Mouse (Mus musculus): ENCODE results near the gene Gpr152. TPM values are rescaled to one million over a fixed set of nuclear protein-coding genes. Genes with fewer than 3 reads are reported as not detected.
A peak's percentile ranks its signal among the peaks of the same experiment; 100 is the strongest.

The Gpr152 gene
- polyA plus RNA-seq, 1 experiment from 2014 or later: not detected

DNA sequence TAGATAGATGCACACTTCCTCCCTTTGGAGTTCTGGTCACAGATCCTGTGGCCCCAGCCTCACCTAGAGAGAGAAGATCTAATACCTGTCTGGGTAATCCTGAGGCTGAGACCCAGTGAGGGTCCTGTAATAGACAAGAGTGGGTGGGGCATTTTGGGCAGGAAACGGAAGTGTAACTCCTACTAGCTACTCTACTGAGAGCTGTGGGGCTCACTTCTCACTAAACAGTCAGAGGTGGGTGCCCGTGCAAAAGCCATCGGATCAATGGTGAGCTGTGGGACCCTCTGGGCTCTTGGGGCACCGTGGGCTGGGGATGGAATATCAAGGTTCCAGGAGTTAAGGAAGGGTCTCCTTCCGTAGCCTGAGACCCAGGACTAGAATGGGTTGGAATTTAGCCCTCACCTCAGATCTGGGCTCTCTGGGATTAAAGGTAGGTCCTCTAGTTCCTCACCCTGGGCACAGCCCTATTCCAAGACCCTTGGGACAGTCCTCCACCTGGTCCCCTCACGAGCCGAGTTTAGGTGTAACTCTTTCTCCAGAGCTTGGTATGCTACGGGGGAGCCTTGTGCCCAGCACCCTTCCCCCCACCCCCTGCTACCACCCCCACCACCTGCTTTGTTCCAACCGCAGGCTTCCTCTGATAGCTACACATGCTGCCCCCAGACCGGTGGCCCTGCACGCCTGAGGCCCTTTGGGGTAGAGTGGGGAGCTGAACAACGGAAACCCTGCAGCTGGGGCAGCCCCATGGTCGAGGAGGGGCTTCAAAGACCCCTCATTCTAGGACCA, 15.0 kb downstream of the Gpr152 start:
- H3K9ac ChIP-seq (ENCODE audit: low read depth, low read length): peak overlapping the region; percentile 54

DNA sequence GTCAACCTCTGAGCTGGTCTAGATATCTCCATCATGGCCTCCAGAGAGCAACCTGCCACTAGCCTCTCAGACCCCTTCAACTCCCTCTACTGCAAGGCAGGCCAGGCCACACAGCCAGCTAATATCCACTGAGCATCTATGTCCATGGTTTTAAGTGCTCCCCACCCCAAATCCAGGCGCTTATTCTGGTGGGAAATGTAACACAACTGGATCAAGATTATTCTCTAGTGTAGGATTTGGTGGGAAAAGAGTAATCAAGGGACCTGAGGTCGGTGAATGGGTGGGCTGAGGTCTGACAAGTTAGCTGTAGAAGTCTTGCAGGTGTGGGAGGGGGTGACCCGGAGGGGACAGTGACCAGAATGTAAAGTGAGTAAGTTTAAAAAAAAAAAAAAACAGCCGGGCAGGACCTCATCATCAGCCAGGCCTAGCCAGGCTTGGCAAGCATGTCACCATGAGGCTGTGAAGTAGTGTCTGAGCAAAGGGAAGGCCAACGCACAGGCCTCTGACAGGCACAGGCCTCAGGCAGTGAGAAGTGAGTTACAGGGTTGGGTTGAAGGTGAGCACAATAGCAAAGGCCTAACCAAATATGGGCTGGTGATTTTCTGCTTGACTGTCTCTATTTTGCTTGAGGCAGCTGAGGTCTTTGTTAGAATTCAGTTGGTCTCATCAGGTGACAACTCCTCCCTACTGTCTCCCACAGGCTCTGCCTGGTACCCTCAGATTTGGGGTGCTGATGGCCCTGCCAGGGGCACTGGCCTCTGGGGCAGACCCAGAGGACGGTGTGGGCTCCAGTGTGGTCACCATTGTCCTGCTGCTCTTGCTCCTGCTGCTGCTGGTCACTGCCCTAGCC, 15.9 kb downstream of the Gpr152 start:
- WGBS: 65% methylated on average over 6 of the region's 6 CpGs
- DNase-seq (ENCODE audit: low spot score) (no peak), ATAC-seq (replicated peaks; ENCODE audit: low FRiP score) (no peak)
- no peaks in the 10 kb centered on the region for H3K27me3 ChIP-seq (replicated peaks; ENCODE audit: control insufficient read depth, insufficient read depth, low read length)
- peak overlapping the region; percentile 54 for H3K9ac ChIP-seq (ENCODE audit: low read depth, low read length)
- peaks cover 32% of the 10 kb centered on the region for H3K36me3 ChIP-seq (ENCODE audit: control insufficient read depth, insufficient read depth, low read length)
- H3K4me2 ChIP-seq: peak overlapping the region; percentile 55
- H3K9me3 ChIP-seq (ENCODE audit: control insufficient read depth, low read length): no peaks in the 10 kb centered on the region
- peak overlapping the region; percentile 34 for H3K4me3 ChIP-seq (ENCODE audit: low read depth, low read length)
- peak overlapping the region; percentile 39; the same call in 1 of the 2 replicates for H3K27ac ChIP-seq (ENCODE audit: low read depth, low read length)
- H3K4me1 ChIP-seq (replicated peaks; ENCODE audit: control insufficient read depth, insufficient read depth, low read length): peaks cover 12% of the 10 kb centered on the region; the same call in 1 of the 2 replicates

More for the DNA sequence above, 15.0 kb downstream of the Gpr152 start:
- Histone ChIP-seq H3K36me3 (ENCODE audit: control insufficient read depth, insufficient read depth, low read length) (peaks cover 32% of the 10 kb centered on the region), H3K27ac (ENCODE audit: low read depth, low read length) (peak overlapping the region; percentile 39; the same call in 1 of the 2 replicates), H3K4me3 (ENCODE audit: low read depth, low read length) (peak overlapping the region; percentile 34), H3K27me3 (replicated peaks; ENCODE audit: control insufficient read depth, insufficient read depth, low read length) (no peaks in the 10 kb centered on the region), H3K4me2 (peak overlapping the region; percentile 55), H3K4me1 (replicated peaks; ENCODE audit: control insufficient read depth, insufficient read depth, low read length) (peaks cover 14% of the 10 kb centered on the region), H3K9me3 (ENCODE audit: control insufficient read depth, low read length) (no peaks in the 10 kb centered on the region)
- 46% methylated on average over 13 of the region's 13 CpGs for WGBS
- DNase-seq (ENCODE audit: low spot score): no peak
- ATAC-seq (replicated peaks; ENCODE audit: low FRiP score): peak; percentile 34; the same call in 1 of the 2 replicates

DNA sequence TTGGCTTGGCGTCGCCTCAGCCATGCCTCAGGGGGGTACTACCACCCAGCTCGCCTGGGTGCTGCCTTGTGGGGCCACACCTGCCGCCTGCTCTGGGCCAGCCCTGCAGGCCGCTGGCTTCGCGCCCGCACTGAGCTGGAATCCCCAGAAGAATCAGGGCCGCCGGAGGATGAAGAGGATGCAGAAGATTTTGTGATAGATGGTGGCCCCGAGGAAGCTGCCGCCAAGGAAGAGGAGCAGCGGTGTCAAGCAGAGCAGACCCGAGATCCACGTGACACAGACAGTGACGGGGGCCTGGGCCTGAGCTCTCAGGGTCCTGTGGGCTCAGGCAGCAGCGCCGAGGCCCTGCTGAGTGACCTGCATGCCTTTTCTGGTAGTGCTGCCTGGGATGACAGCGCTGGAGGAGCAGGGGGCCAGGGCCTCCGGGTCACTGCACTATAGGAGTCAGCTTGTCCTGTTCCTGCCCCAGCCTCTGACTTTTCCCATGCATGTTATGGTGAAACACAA, 16.5 kb downstream of the Gpr152 start:
- Histone ChIP-seq H3K36me3 (ENCODE audit: control insufficient read depth, insufficient read depth, low read length) (peaks cover 30% of the 10 kb centered on the region), H3K9ac (ENCODE audit: low read depth, low read length) (peak overlapping the region; percentile 12; the same call in 1 of the 2 replicates), H3K27ac (ENCODE audit: low read depth, low read length) (0 out of 2 replicates have a peak overlapping the region, but pooled peaks have one; percentile 22), H3K9me3 (ENCODE audit: control insufficient read depth, low read length) (no peaks in the 10 kb centered on the region), H3K4me2 (peak overlapping the region; percentile 55; the same call in 1 of the 2 replicates), H3K27me3 (replicated peaks; ENCODE audit: control insufficient read depth, insufficient read depth, low read length) (no peaks in the 10 kb centered on the region), H3K4me1 (replicated peaks; ENCODE audit: control insufficient read depth, insufficient read depth, low read length) (peaks cover 12% of the 10 kb centered on the region; the same call in 1 of the 2 replicates), H3K4me3 (ENCODE audit: low read depth, low read length) (no peak overlapping the region)
- no peak for DNase-seq (ENCODE audit: low spot score)
- ATAC-seq (replicated peaks; ENCODE audit: low FRiP score): no peak
- 78% methylated on average over 20 of the region's 20 CpGs for WGBS

DNA sequence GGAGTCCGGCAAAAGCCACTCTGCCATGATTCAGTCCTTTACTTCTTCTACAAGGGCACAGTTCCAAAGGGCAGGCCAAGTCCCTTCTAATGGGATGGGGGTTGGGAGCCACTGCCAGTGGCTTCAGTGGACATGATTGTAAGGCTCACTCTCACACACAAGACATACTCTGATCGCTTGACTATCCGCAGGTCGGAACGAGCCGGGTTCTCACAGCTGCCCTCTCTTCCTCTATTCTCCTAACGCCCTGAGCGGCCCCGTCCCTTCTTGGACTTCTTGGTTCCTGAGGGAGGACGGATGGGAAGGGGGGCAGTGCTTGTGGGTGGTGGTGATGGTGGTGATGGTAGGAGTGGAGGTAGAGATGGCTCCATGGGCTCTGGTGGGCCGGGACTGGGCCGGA, 17.2 kb downstream of the Gpr152 start:
- no peaks in the 10 kb centered on the region for H3K9me3 ChIP-seq (ENCODE audit: control insufficient read depth, low read length)
- H3K4me3 ChIP-seq (ENCODE audit: low read depth, low read length): no peak overlapping the region
- WGBS: 93% methylated on average over 12 of the region's 12 CpGs
- no peak overlapping the region for H3K9ac ChIP-seq (ENCODE audit: low read depth, low read length)
- DNase-seq (ENCODE audit: low spot score) (no peak), ATAC-seq (replicated peaks; ENCODE audit: low FRiP score) (no peak)
- H3K36me3 ChIP-seq (ENCODE audit: control insufficient read depth, insufficient read depth, low read length): peaks cover 31% of the 10 kb centered on the region
- no peaks in the 10 kb centered on the region for H3K27me3 ChIP-seq (replicated peaks; ENCODE audit: control insufficient read depth, insufficient read depth, low read length)
- H3K4me2 ChIP-seq: no peak overlapping the region
- peaks cover 12% of the 10 kb centered on the region; the same call in 1 of the 2 replicates for H3K4me1 ChIP-seq (replicated peaks; ENCODE audit: control insufficient read depth, insufficient read depth, low read length)
- H3K27ac ChIP-seq (ENCODE audit: low read depth, low read length): no peak overlapping the region

DNA sequence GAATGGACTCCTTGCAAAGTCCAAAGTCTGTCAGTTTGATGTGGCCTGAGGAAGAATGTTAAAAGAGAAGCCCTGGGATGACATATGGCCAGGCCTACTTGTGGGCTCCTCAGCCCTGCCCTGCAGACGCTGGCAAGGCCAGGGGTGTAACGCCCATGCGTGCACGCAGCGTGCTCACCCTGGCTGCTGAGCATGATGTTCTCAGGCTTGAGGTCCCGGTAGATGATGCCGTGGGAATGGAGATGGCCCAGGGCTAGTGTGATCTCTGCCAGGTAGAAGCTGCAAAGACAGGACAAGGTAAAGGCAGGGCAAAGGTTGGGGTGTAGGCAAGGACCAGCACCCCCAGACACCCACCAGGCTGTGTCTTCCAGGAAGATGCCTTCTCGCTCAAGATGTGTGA, 19.5 kb downstream of the Gpr152 start:
- Histone ChIP-seq H3K27ac (ENCODE audit: low read depth, low read length) (no peak overlapping the region), H3K4me1 (replicated peaks; ENCODE audit: control insufficient read depth, insufficient read depth, low read length) (peaks cover 18% of the 10 kb centered on the region), H3K9ac (ENCODE audit: low read depth, low read length) (no peak overlapping the region), H3K9me3 (ENCODE audit: control insufficient read depth, low read length) (no peaks in the 10 kb centered on the region), H3K4me3 (ENCODE audit: low read depth, low read length) (no peak overlapping the region), H3K4me2 (no peak overlapping the region), H3K36me3 (ENCODE audit: control insufficient read depth, insufficient read depth, low read length) (peaks cover 33% of the 10 kb centered on the region), H3K27me3 (replicated peaks; ENCODE audit: control insufficient read depth, insufficient read depth, low read length) (no peaks in the 10 kb centered on the region)
- WGBS: 94% methylated on average over 8 of the region's 8 CpGs
- no peak for ATAC-seq (replicated peaks; ENCODE audit: low FRiP score)
- no peak for DNase-seq (ENCODE audit: low spot score)

DNA sequence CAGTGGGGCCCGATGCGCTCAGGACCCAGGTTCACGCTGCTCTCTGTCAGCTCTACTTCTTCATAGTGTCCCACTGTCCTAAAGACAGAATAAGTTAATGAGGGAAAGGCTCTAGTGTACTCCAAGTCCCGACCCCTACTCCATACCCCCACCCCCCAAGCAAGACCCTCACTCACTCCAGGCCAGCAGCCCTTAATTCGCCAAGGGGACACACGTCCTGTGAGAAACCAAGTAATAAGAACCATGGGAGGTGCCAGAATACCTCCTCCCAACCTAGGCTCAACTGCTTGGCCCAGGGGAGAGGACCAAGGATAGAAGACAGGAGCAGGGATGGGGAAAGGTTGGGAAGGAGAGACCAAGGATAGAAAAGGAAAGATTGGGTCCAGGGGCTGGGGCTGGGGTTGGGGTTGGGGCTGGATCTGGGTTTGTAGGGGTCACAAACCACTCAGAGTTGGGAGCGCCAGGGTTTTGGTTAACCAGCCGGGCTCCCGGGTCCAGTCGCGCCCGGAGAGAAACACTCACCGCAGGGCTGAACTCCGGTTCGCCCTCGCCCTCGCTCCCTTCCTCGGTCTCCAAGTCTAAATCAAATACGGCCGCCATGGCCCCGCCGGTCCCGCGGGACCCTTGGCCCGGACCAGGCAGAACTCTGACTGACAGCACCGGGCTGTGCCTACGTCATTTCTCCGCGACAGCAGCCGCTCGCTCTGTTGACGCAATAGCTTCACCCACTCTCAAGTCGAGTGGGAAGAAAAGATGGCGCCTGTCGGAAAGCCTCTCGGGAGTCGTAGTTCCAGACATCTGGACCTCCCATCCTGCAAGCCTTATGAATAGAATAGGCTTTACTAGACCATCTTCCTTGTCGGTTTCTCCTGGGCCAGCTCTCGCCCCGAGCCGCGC, 23.3 kb downstream of the Gpr152 start, which contains the start of gene Rps6kb2:
Gene Rps6kb2, minus strand, starts transcription at position 709 of the 897 bp plus-strand sequence.
- ATAC-seq (replicated peaks; ENCODE audit: low FRiP score) (peak; percentile 85), DNase-seq (ENCODE audit: low spot score) (peak; percentile 91)
- Histone ChIP-seq H3K36me3 (ENCODE audit: control insufficient read depth, insufficient read depth, low read length) (peaks cover 18% of the 10 kb centered on the region), H3K4me1 (replicated peaks; ENCODE audit: control insufficient read depth, insufficient read depth, low read length) (peaks cover 7% of the 10 kb centered on the region), H3K9ac (ENCODE audit: low read depth, low read length) (peak within 1 kb of the TSS; percentile 77), H3K27ac (ENCODE audit: low read depth, low read length) (0 out of 2 replicates have a peak within 1 kb of the TSS, but pooled peaks have one; percentile 22), H3K4me2 (peak within 1 kb of the TSS; percentile 94), H3K9me3 (ENCODE audit: control insufficient read depth, low read length) (no peaks in the 10 kb centered on the region), H3K27me3 (replicated peaks; ENCODE audit: control insufficient read depth, insufficient read depth, low read length) (no peaks in the 10 kb centered on the region), H3K4me3 (ENCODE audit: low read depth, low read length) (peak within 1 kb of the TSS; percentile 64)
- WGBS: 7% methylated on average over 42 of the region's 42 CpGs

DNA sequence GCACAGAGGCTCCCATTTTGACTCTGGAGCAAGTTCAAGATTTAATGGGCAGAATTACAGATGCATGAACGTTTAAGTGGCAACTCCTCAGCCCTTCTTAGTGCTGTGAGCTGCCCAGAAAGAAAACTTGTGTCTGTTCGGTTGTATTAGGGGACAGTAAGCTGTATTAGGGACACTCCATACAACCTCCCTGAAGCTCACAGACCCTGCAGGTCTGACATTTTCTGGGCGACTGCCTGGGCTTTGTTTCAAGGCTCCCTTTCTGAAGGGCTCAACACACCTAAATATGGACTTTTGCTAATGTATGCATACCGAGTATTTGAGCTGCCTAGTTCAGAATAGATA, 23.9 kb downstream of the Gpr152 start:
- H3K4me2 ChIP-seq: peak overlapping the region; percentile 94

More for the DNA sequence above, 23.9 kb downstream of the Gpr152 start:
- Histone ChIP-seq H3K4me3 (ENCODE audit: low read depth, low read length) (peak overlapping the region; percentile 64), H3K9me3 (ENCODE audit: control insufficient read depth, low read length) (no peaks in the 10 kb centered on the region), H3K9ac (ENCODE audit: low read depth, low read length) (peak overlapping the region; percentile 77), H3K4me1 (replicated peaks; ENCODE audit: control insufficient read depth, insufficient read depth, low read length) (peaks cover 7% of the 10 kb centered on the region), H3K27ac (ENCODE audit: low read depth, low read length) (0 out of 2 replicates have a peak overlapping the region, but pooled peaks have one; percentile 22), H3K27me3 (replicated peaks; ENCODE audit: control insufficient read depth, insufficient read depth, low read length) (no peaks in the 10 kb centered on the region), H3K36me3 (ENCODE audit: control insufficient read depth, insufficient read depth, low read length) (peaks cover 13% of the 10 kb centered on the region)
- 38% methylated on average over 4 of the region's 4 CpGs for WGBS
- no peak for DNase-seq (ENCODE audit: low spot score)
- peak; percentile 18; the same call in 1 of the 2 replicates for ATAC-seq (replicated peaks; ENCODE audit: low FRiP score)
